Mouse (Mus musculus) embryonic facial prominence, embryonic 12.5 days (tissue): ENCODE results near the gene Myo1e. TPM values are rescaled to one million over a fixed set of nuclear protein-coding genes. Genes with fewer than 3 reads are reported as not detected.

Experiments
- microRNA-seq: library from miRNA; unstranded; fragments of <30 nt; microRNA quantifications from one replicate; pipeline ENCODE4, GENCODE M21; 2017
- polyA plus RNA-seq: library from polyadenylated mRNA; unstranded; fragments of >200 nt; fragmentation: Nextera tagmentation; extraction: Ambion mirVana; gene quantifications from 2 replicates; pipeline ENCODE4 v1.2.1, GENCODE M21; 2016

Gene Myo1e
- polyA plus RNA-seq, 1 experiment from 2014 or later = 21.0 TPM

Small RNAs within 50 kb of the gene (microRNA-seq; reads per million reads assigned to microRNA genes)
- 7.4 reads per million, percentile 23 among the genes with 10 or more reads in this experiment for gene Mir5626

Other genes starting within 250 kb of the Myo1e start
- gene Bnip2, start 217.9 kb upstream of the Myo1e start, polyA plus RNA-seq = 108 and 112 TPM in 2 replicates
- gene Gtf2a2, start 194.8 kb upstream of the Myo1e start, polyA plus RNA-seq = 190 and 198 TPM in 2 replicates
- gene Gcnt3, start 169.3 kb upstream of the Myo1e start, polyA plus RNA-seq = not detected in 2 replicates
- gene Fam81a, start 64.8 kb upstream of the Myo1e start, polyA plus RNA-seq = 3.2 and 4.1 TPM in 2 replicates
- gene Ccnb2, start 214.2 kb downstream of the Myo1e start, polyA plus RNA-seq = 178 and 180 TPM in 2 replicates